Comparison of ENCODE assay signal across 16 mouse cellular contexts in genomic region chr7:124605978-124606377, GRCm38 (mm10).
"Had no signal": no experiment of that assay in that cellular context is flagged by ENCODE, and none has a peak within 500 bp of the region (broad histone marks: within the 10 kb centered on the region; RNA-seq: fewer than 3 reads in every experiment).

No protein-coding gene starts in this region.

- H3K9ac ChIP-seq: liver, postnatal 0 days; lung, embryonic 15.5 days; midbrain, embryonic 13.5 days; midbrain, embryonic 15.5 days; neural tube, embryonic 12.5 days; stomach, embryonic 15.5 days had no signal

- H3K4me1 ChIP-seq: lung, embryonic 15.5 days; megakaryocyte, embryonic 14.5 days; midbrain, embryonic 13.5 days; midbrain, embryonic 15.5 days; neural tube, embryonic 12.5 days; stomach, embryonic 15.5 days had no signal

- ATAC-seq: liver, postnatal 0 days; lung, postnatal 0 days; midbrain, embryonic 13.5 days; midbrain, embryonic 15.5 days had no signal

- DNase-seq: liver, postnatal 0 days; lung, adult 2 months; lung, postnatal 14 days; lung, postnatal 36 days; right cerebral cortex, postnatal 14 days; thymus, postnatal 25 days; thymus, postnatal 4 days had no signal

- H3K9me3 ChIP-seq: lung, embryonic 15.5 days; midbrain, embryonic 13.5 days; midbrain, embryonic 15.5 days; neural tube, embryonic 12.5 days; stomach, embryonic 15.5 days had no signal

- H3K4me3 ChIP-seq: lung, embryonic 15.5 days; megakaryocyte, embryonic 14.5 days; midbrain, embryonic 13.5 days; midbrain, embryonic 15.5 days; neural tube, embryonic 12.5 days; stomach, embryonic 15.5 days had no signal

- H3K36me3 ChIP-seq: lung, embryonic 15.5 days; midbrain, embryonic 13.5 days; midbrain, embryonic 15.5 days; neural tube, embryonic 12.5 days; stomach, embryonic 15.5 days had no signal

- H3K27ac ChIP-seq: lung, embryonic 15.5 days; macrophage; midbrain, embryonic 13.5 days; midbrain, embryonic 15.5 days; neural tube, embryonic 12.5 days; stomach, embryonic 15.5 days; stomach, postnatal 0 days had no signal
